Mouse (Mus musculus): ENCODE measurements at regions not wholly inside any gene's neighbourhood (a gene's known extent, or its start where the extent isn't known, plus 50 kb on each side); places are given as distances from the start of the nearest gene placed in this dataset.

DNA sequence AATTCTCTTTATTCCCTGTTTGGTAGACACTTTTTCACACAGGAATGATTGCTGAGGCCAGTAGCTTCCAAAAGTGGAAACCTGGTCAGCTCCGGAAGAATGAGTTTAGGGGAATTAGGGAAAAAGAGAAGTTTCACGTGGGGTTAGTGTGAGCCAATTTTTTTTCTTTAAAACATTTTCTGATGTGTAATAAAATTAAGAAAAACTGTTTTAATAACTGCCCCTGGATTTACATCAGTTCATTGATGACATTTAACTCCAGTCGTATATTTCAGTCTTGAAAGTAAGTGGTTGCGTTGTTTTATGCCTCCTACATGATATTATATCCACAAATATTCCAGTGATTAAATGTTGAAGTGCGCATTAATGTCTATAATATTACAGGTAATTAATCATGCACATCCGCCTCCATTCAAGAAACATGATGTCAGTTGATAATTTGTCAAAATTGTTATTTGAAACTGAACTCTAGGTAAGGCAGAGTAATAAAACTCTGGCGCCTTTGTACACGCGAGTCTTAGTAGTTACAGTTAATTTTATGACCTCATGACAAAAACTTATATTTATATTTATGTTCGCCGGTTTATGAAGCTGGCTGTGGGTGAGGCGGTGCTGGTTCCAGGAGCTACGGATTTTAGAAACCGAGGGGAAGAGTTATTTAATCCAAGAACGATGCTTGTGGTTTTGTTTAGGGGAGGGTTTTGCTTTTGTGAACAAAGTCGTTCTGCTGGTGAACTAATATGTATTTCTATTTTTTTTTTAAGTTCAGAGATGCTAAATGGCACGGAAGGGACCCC lies 252.5 kb upstream of the Nfe2l3 start:
- WGBS = 4% methylated on average over 17 of the region's 17 CpGs
- DNase-seq (ENCODE audit: low spot score) (no peak), ATAC-seq (ENCODE audit: insufficient read depth, low FRiP score, low TSS enrichment) (no peak)
- no peak overlapping the region for H3K9ac ChIP-seq (ENCODE audit: low read length)
- peaks cover 2% of the 10 kb centered on the region; the same call in 1 of the 2 replicates for H3K4me1 ChIP-seq (ENCODE audit: control insufficient read depth, insufficient read depth, low read length)
- no peaks in the 10 kb centered on the region for H3K9me3 ChIP-seq (ENCODE audit: control insufficient read depth, low read length)
- H3K4me3 ChIP-seq (ENCODE audit: low read depth, low read length) = no peak overlapping the region
- H3K27me3 ChIP-seq (ENCODE audit: control insufficient read depth, insufficient read depth, low read length) = peaks cover 68% of the 10 kb centered on the region
- no peak overlapping the region for H3K4me2 ChIP-seq (ENCODE audit: low read depth)
- no peaks in the 10 kb centered on the region for H3K36me3 ChIP-seq (ENCODE audit: control insufficient read depth, insufficient read depth, low read length)
- H3K27ac ChIP-seq (ENCODE audit: low read depth, low read length) = no peak overlapping the region

DNA sequence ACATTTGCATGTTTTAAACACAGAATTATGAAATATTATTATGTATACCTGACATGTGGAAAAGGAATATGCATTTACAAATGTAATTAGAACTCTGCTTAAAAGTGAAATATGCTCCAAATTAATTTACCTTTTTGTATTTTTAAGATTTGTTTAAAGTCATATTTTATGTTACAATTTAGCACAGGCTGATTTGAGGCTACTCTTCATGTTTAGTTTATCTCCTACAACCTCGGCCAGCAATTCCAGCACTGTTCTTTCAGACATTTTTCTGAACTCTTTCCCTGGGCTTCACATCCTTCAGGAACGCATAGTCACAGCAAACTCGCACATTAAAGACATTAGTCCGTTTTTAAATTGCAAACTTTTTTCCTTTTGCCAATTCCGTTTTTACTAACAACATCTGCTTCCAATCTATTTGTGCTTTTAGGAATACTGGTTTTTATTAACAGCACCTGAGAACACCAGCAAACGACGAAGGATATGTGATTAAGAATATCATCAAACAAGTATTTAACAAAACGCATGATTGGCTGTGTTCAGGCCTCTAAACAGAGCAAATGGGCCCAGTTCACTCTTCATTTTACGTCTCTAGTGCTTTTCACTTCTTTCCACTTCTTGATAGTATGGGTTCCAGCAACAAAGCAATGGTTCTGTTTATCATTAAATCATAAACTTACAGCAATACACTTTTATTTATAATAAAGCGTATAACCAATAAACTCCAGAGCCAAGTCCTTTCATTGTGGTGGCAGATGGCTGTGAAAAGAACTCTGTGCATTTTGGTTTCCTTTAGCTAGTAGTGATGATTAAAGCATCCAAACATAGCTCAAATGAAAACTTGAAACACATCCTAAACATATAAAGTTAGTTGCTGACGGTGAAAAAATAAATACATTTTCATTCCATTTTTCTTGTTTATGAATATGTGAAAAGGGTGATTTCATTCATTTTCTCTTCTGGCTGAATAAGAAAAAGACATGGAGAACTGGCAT lies 251.3 kb upstream of the Nfe2l3 start:
- H3K9me3 ChIP-seq (ENCODE audit: control insufficient read depth, low read length) = no peaks in the 10 kb centered on the region
- H3K9ac ChIP-seq (ENCODE audit: low read length) = no peak overlapping the region
- no peak overlapping the region for H3K4me3 ChIP-seq (ENCODE audit: low read depth, low read length)
- DNase-seq (ENCODE audit: low spot score) (no peak), ATAC-seq (ENCODE audit: insufficient read depth, low FRiP score, low TSS enrichment) (no peak)
- H3K27ac ChIP-seq (ENCODE audit: low read depth, low read length) = no peak overlapping the region
- no peaks in the 10 kb centered on the region for H3K4me1 ChIP-seq (ENCODE audit: control insufficient read depth, insufficient read depth, low read length)
- H3K27me3 ChIP-seq (ENCODE audit: control insufficient read depth, insufficient read depth, low read length) = peaks cover 70% of the 10 kb centered on the region
- H3K36me3 ChIP-seq (ENCODE audit: control insufficient read depth, insufficient read depth, low read length) = no peaks in the 10 kb centered on the region
- no peak overlapping the region for H3K4me2 ChIP-seq (ENCODE audit: low read depth)
- WGBS = 6% methylated on average over 11 of the region's 11 CpGs

DNA sequence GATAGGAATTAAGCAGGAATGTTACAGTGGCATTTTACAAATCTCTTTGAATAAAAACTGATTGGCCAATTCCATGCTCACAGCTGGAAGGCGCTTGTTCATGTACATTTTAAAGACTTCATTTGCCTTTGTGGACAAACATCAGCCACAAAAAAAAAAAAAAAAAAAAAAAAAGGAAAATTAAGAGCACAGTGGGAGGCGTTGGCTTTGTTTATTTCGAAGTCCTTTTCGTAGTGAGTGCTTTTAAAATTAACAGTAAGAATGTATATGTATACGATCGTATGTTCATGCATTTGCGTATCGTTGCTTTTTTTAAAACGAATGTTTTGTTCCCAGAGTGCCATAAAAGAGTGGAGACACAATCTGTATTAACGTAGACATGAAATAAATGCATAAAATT lies 250.6 kb upstream of the Nfe2l3 start:
- no peaks in the 10 kb centered on the region for H3K36me3 ChIP-seq (ENCODE audit: control insufficient read depth, insufficient read depth, low read length)
- peaks cover 71% of the 10 kb centered on the region for H3K27me3 ChIP-seq (ENCODE audit: control insufficient read depth, insufficient read depth, low read length)
- H3K4me2 ChIP-seq (ENCODE audit: low read depth) = no peak overlapping the region
- no peak overlapping the region for H3K4me3 ChIP-seq (ENCODE audit: low read depth, low read length)
- ATAC-seq (ENCODE audit: insufficient read depth, low FRiP score, low TSS enrichment) (no peak), DNase-seq (ENCODE audit: low spot score) (no peak)
- WGBS = 16% methylated on average over 10 of the region's 10 CpGs
- no peak overlapping the region for H3K27ac ChIP-seq (ENCODE audit: low read depth, low read length)
- no peak overlapping the region for H3K9ac ChIP-seq (ENCODE audit: low read length)
- H3K9me3 ChIP-seq (ENCODE audit: control insufficient read depth, low read length) = no peaks in the 10 kb centered on the region
- H3K4me1 ChIP-seq (ENCODE audit: control insufficient read depth, insufficient read depth, low read length) = no peaks in the 10 kb centered on the region

DNA sequence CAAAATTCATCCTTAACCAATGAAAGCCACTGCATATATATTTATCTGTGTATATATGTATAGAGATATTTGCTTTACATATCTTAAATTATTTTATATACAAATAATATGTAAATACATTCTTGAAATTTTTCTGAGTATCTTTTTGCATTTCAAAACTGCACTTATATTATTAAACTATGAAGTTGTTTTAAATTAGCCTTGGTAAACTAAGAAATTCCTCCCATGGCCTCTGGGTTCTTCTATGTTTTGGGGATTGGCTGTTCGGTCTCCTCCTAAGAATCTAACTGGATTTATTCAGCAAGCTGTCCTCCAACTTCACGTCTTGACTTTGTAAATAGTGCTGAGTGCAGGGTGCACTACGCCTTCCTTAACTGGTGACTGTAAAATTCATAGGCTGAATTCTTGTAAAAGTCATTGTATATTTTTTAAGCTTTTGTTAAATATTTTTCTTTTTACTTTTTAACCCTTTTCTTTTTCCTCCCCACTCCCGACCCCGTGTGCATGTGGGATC lies 249.6 kb upstream of the Nfe2l3 start:
- H3K4me3 ChIP-seq (ENCODE audit: low read depth, low read length) = no peak overlapping the region
- ATAC-seq (ENCODE audit: insufficient read depth, low FRiP score, low TSS enrichment) (no peak), DNase-seq (ENCODE audit: low spot score) (no peak)
- H3K27me3 ChIP-seq (ENCODE audit: control insufficient read depth, insufficient read depth, low read length) = peaks cover 73% of the 10 kb centered on the region
- no peak overlapping the region for H3K9ac ChIP-seq (ENCODE audit: low read length)
- H3K27ac ChIP-seq (ENCODE audit: low read depth, low read length) = no peak overlapping the region
- H3K4me2 ChIP-seq (ENCODE audit: low read depth) = no peak overlapping the region
- 6% methylated on average over 5 of the region's 5 CpGs for WGBS
- no peaks in the 10 kb centered on the region for H3K4me1 ChIP-seq (ENCODE audit: control insufficient read depth, insufficient read depth, low read length)
- no peaks in the 10 kb centered on the region for H3K36me3 ChIP-seq (ENCODE audit: control insufficient read depth, insufficient read depth, low read length)
- H3K9me3 ChIP-seq (ENCODE audit: control insufficient read depth, low read length) = no peaks in the 10 kb centered on the region

DNA sequence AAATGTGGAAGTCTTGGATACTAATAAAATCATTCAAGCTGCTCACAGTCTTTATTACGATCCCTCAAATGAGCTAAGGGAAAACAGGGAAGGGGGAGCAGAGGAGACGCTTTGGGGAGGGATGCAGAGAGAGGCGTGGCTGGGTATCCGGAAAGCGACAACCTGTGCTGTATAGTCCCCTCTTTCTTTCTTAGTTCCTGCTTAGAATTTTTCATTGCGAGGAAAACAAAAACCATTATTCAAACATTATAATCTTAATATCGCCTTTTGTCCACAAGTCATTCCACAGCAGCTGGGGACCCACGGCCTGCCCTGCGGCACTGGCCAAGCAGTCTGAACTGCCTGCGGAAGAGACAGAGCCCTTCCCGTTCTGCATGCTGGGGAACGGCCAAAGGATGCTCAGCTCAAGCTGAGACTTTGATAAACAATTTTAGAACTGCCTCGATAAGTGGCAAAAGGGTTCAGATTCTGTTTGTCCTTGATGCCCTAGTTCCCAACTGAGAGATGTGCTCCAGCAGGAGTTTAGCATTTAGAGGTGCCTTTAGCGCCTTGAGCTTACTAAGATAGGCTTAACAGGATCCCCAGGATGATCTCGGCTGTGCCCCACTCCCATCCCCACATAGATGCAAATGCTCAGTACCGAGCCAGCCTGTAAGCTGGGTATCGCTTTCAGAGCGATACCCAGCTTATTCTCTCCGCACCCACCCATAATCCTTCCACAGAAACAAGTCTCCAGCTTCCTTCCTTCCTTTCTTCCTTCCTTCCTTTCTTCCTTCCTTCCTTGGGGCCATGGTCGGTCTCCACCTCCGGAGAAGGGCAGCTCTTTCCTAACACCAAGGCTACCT lies 248.7 kb upstream of the Nfe2l3 start:
- DNase-seq (ENCODE audit: low spot score) (peak; percentile 54), ATAC-seq (ENCODE audit: insufficient read depth, low FRiP score, low TSS enrichment) (no peak)
- no peaks in the 10 kb centered on the region for H3K4me1 ChIP-seq (ENCODE audit: control insufficient read depth, insufficient read depth, low read length)
- no peaks in the 10 kb centered on the region for H3K36me3 ChIP-seq (ENCODE audit: control insufficient read depth, insufficient read depth, low read length)
- H3K9ac ChIP-seq (ENCODE audit: low read length) = no peak overlapping the region
- no peak overlapping the region for H3K27ac ChIP-seq (ENCODE audit: low read depth, low read length)
- no peaks in the 10 kb centered on the region for H3K9me3 ChIP-seq (ENCODE audit: control insufficient read depth, low read length)
- under 1% methylated on average over 21 of the region's 21 CpGs for WGBS
- no peak overlapping the region for H3K4me3 ChIP-seq (ENCODE audit: low read depth, low read length)
- peaks cover 82% of the 10 kb centered on the region for H3K27me3 ChIP-seq (ENCODE audit: control insufficient read depth, insufficient read depth, low read length)
- H3K4me2 ChIP-seq (ENCODE audit: low read depth) = no peak overlapping the region

DNA sequence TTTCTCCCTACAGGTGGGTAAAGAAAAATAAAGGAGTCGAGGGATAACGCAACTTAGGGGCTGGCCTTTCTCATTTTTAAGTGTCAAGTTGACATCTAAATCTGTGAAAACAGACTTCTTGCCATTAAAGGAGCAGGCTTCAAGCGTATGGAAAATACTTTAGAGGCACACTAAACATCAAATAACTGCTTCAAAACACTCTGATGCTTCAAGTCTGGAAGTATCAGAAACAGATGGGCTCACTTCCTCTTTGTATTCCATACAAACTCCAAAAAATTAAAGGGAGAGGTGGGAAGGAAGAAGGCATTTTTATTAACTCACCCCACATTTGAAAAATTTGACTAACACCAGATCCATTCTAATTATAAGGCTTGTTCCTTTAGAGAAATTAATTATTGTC lies 248.0 kb upstream of the Nfe2l3 start:
- WGBS = under 1% methylated on average over 3 of the region's 3 CpGs
- Histone ChIP-seq H3K4me2 (ENCODE audit: low read depth) (no peak overlapping the region), H3K9ac (ENCODE audit: low read length) (no peak overlapping the region), H3K27ac (ENCODE audit: low read depth, low read length) (no peak overlapping the region), H3K9me3 (ENCODE audit: control insufficient read depth, low read length) (no peaks in the 10 kb centered on the region), H3K4me3 (ENCODE audit: low read depth, low read length) (no peak overlapping the region), H3K36me3 (ENCODE audit: control insufficient read depth, insufficient read depth, low read length) (no peaks in the 10 kb centered on the region), H3K4me1 (ENCODE audit: control insufficient read depth, insufficient read depth, low read length) (no peaks in the 10 kb centered on the region), H3K27me3 (ENCODE audit: control insufficient read depth, insufficient read depth, low read length) (peaks cover 82% of the 10 kb centered on the region)
- ATAC-seq (ENCODE audit: insufficient read depth, low FRiP score, low TSS enrichment) = no peak
- DNase-seq (ENCODE audit: low spot score) = no peak

DNA sequence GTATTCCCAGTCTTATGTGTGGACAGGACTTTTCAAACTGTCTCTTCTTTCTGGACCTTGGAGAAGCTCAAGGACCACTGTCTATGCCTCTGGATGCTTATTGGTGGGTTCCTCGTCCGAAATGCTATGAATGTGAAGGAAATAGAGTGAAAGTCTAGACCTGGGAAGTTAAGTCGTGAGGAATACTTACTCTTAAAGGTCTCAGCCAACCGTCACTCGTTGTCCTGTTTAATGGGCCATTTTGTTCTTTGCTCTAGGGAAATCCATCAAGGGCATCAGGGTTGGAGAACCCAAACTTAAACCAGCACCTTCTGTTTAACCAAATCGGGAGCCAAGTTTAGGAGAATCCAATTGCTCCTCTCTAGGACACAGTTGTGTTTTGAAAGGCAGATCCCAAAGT lies 247.3 kb upstream of the Nfe2l3 start:
- H3K4me2 ChIP-seq (ENCODE audit: low read depth) = no peak overlapping the region
- DNase-seq (ENCODE audit: low spot score) = no peak
- H3K9me3 ChIP-seq (ENCODE audit: control insufficient read depth, low read length) = no peaks in the 10 kb centered on the region
- no peaks in the 10 kb centered on the region for H3K4me1 ChIP-seq (ENCODE audit: control insufficient read depth, insufficient read depth, low read length)
- H3K36me3 ChIP-seq (ENCODE audit: control insufficient read depth, insufficient read depth, low read length) = no peaks in the 10 kb centered on the region
- 17% methylated on average over 6 of the region's 6 CpGs for WGBS
- H3K9ac ChIP-seq (ENCODE audit: low read length) = no peak overlapping the region
- H3K4me3 ChIP-seq (ENCODE audit: low read depth, low read length) = no peak overlapping the region
- ATAC-seq (ENCODE audit: insufficient read depth, low FRiP score, low TSS enrichment) = no peak
- H3K27me3 ChIP-seq (ENCODE audit: control insufficient read depth, insufficient read depth, low read length) = peaks cover 77% of the 10 kb centered on the region
- no peak overlapping the region for H3K27ac ChIP-seq (ENCODE audit: low read depth, low read length)

DNA sequence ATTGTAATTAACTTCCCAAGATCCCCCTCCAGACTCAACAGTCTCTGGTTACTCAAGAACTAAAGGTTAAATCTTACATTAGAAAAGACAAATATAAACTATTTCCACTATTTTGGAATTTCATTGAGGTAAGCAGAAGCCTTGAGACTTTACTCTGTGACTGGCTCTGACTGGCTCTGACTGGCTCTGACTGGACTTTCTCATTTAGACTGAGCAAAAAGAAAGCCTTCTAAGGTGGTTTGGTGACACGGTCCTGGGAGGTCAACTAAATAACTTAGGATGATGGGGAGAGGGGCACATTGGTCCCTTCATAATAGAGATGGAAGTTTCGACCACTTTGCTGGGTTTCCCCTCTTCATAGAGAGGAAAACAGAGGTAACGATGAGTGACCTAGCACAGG lies 243.3 kb upstream of the Nfe2l3 start:
- Histone ChIP-seq H3K4me3 (ENCODE audit: low read depth, low read length) (no peak overlapping the region), H3K27me3 (ENCODE audit: control insufficient read depth, insufficient read depth, low read length) (peaks cover 44% of the 10 kb centered on the region), H3K9me3 (ENCODE audit: control insufficient read depth, low read length) (no peaks in the 10 kb centered on the region), H3K4me1 (ENCODE audit: control insufficient read depth, insufficient read depth, low read length) (0 out of 2 replicates have a peak, but pooled peaks cover 3% of the 10 kb centered on the region), H3K4me2 (ENCODE audit: low read depth) (no peak overlapping the region), H3K9ac (ENCODE audit: low read length) (no peak overlapping the region), H3K27ac (ENCODE audit: low read depth, low read length) (no peak overlapping the region), H3K36me3 (ENCODE audit: control insufficient read depth, insufficient read depth, low read length) (no peaks in the 10 kb centered on the region)
- DNase-seq (ENCODE audit: low spot score) = no peak
- ATAC-seq (ENCODE audit: insufficient read depth, low FRiP score, low TSS enrichment) = no peak
- WGBS = 78% methylated on average over 3 of the region's 3 CpGs
